Mouse (Mus musculus) ES-E14 (cell line): ENCODE measurements around the gene Lcn2. TPM values are rescaled to one million over a fixed set of nuclear protein-coding genes. Genes with fewer than 3 reads are reported as not detected.

Experiments used
- DNase-seq: peaks from one replicate; pipeline ENCODE4 v3.0.0-alpha.2; 2013; ENCODE audit warnings: low read depth, low spot score
- H3K27ac ChIP-seq: 2 replicates; pipeline ENCODE4 v1.5.1; 2012; ENCODE audit warnings: low read depth, mild to moderate bottlenecking, low read length, moderate library complexity, mixed read lengths; ENCODE audit not compliant: poor library complexity, insufficient read depth, severe bottlenecking
- H3K36me3 ChIP-seq: 2 replicates; pipeline ENCODE4 v1.6.1; 2012; ENCODE audit warnings: mild to moderate bottlenecking, low read length, moderate library complexity, mixed read lengths; ENCODE audit not compliant: control insufficient read depth, poor library complexity, insufficient read depth, severe bottlenecking
- H3K4me1 ChIP-seq, 2 experiments: fragments of 150-350 bp in 1 of 2; sonication (generic) in 1 of 2; 2 replicates each; pipeline ENCODE4 v1.6.1; 2012; ENCODE audit warnings: low read length in 2 of 2, mild to moderate bottlenecking in 1 of 2, mixed read lengths in 1 of 2; ENCODE audit not compliant: control insufficient read depth in 2 of 2, insufficient read depth in 2 of 2, poor library complexity in 1 of 2
- H3K4me3 ChIP-seq, 2 experiments: fragments of 150-350 bp in 1 of 2; sonication (generic) in 1 of 2; 2 replicates each; pipeline ENCODE4 v1.5.1; 2012; ENCODE audit warnings: low read length in 2 of 2, low read depth in 1 of 2, mild to moderate bottlenecking in 1 of 2, mixed read lengths in 1 of 2; ENCODE audit not compliant: insufficient read depth in 1 of 2, poor library complexity in 1 of 2, severe bottlenecking in 1 of 2
- H3K9ac ChIP-seq: 2 replicates; pipeline ENCODE4 v1.6.1; 2012; ENCODE audit warnings: low read depth, mild to moderate bottlenecking, low read length, mixed read lengths; ENCODE audit not compliant: poor library complexity, insufficient read depth, severe bottlenecking
- H3K9me3 ChIP-seq: fragments of 150-350 bp; sonication (generic); 2 replicates; pipeline ENCODE4 v1.6.1; 2012; ENCODE audit warnings: low read depth, mild to moderate bottlenecking, low read length; ENCODE audit not compliant: control insufficient read depth, insufficient read depth
- CHD2 ChIP-seq: IDR thresholded peaks from 2 replicates; pipeline ENCODE4 v1.6.1; 2014; ENCODE audit warnings: mild to moderate bottlenecking, low read depth, low read length, inconsistent platforms
- HCFC1 ChIP-seq: IDR thresholded peaks from 2 replicates; pipeline ENCODE4 v1.6.1; 2012; ENCODE audit warnings: low read length, inconsistent platforms, borderline replicate concordance; ENCODE audit not compliant: insufficient read depth
- MAFK ChIP-seq: IDR thresholded peaks from 2 replicates; pipeline ENCODE4 v1.6.1; 2014; ENCODE audit warnings: mild to moderate bottlenecking, low read depth, low read length, inconsistent platforms; ENCODE audit not compliant: insufficient read depth
- ZC3H11A ChIP-seq: IDR thresholded peaks from 2 replicates; pipeline ENCODE4 v1.6.1; 2012; ENCODE audit warnings: low read depth, mild to moderate bottlenecking, inconsistent platforms, low read length, borderline replicate concordance
- ZNF384 ChIP-seq: IDR thresholded peaks from 2 replicates; pipeline ENCODE4 v1.6.1; 2012; ENCODE audit warnings: low read depth, low read length, inconsistent platforms
- in situ Hi-C, 2 experiments: fragments of 600-800 bp; cut with MboI; formaldehyde crosslinking; loops; one replicate each; pipeline ENCODE4 v1.15.1; 2025; ENCODE audit warnings: low sequenced_read_pairs in 2 of 2, inconsistent platforms in 1 of 2; ENCODE audit not compliant: unreplicated experiment in 2 of 2
- total RNA-seq: library from RNA; depleted of rRNA; stranded (reverse); fragments of 300-350 nt; gene quantifications from 2 replicates; pipeline ENCODE4 v1.2.3, GENCODE M21; 2012

Lcn2 gene
- total RNA-seq, 1 experiment: not detected

DNA sequence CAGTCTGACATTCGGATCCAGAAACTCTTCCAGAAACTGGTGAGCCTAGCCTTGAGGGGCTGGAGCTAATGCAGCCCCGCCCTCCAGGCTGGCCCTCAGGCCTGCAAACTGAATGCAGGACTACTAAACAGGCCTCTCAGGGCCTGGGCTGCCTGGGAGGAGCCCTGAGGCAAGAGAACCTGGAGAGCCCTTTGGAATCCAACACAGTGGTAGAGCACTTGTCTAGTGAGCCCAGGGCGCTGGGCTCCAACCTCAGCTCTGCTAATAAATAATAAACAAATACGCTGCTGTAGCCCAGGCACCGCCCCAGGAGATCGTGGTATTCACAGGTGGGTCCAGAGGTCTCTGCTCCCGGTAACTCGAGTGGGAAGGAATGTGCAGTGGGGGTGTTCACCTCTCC lies 2.8 kb upstream of the Lcn2 start:
- in situ Hi-C loops: no loop called here
- Histone ChIP-seq H3K9ac (peak overlapping the region; percentile 16; the same call in 1 of the 2 replicates), H3K9me3 (no peaks in the 10 kb centered on the region), H3K4me1 (peaks cover 0 to 6% of the 10 kb centered on the region in 2 experiments; a peak in 2 of 4 replicates), H3K4me3 (peak overlapping the region in 1 of 2 experiments; percentile 11; a peak in 2 of 4 replicates), H3K27ac (no peak overlapping the region), H3K36me3 (no peaks in the 10 kb centered on the region)
- no peak for TF ChIP-seq MAFK
- TF ChIP-seq ZC3H11A: no peak
- no peak for TF ChIP-seq ZNF384
- no peak for TF ChIP-seq HCFC1
- TF ChIP-seq CHD2: no peak
- DNase-seq: peak; percentile 30

DNA sequence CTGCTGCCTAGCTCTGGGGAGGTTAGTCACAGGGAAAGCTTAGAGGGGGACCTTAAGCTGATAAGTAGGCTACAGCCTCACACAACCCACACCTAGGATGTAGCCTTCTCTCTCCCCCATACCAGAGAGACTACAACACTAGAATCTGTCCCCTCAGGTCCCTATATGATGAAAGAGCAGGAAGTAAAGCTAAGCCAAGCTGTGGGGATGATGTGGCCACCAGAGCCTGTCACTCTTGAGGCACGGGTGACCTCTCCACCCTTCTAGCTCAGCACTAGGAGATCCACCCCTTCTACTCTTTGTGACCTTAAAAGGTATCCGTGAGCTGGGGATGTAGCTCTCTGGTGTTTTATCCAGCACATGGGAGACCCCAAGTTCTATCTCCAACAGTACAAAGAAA lies 1.1 kb upstream of the Lcn2 start:
- H3K9me3 ChIP-seq: no peaks in the 10 kb centered on the region
- TF ChIP-seq ZNF384 (no peak), CHD2 (no peak), ZC3H11A (no peak), HCFC1 (no peak), MAFK (no peak)
- in situ Hi-C loops: no loop called here
- no peak overlapping the region for H3K27ac ChIP-seq
- DNase-seq: no peak
- no peaks in the 10 kb centered on the region for H3K36me3 ChIP-seq
- no peak overlapping the region for H3K9ac ChIP-seq
- no peak overlapping the region for H3K4me3 ChIP-seq
- peaks cover 0 to 6% of the 10 kb centered on the region in 2 experiments; a peak in 2 of 4 replicates for H3K4me1 ChIP-seq

DNA sequence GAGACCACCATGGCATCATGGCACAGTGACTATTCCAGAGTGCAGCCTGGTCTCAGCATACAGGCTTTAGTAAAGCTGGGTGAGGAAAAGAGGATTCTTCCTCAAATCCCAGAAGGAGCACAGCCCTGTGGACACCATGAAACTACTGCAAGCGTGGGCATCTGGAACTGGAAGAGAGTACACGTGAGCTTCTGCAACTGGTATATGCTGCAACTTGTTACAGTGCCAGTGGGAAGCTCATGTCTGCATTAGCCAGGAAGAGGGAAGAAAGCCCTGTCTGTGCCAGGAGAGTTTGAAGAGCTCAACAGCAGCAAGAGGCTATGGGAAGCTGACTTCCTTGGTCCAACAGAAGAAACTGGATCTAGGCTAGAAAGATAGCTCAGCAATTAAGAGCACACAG lies 5.4 kb downstream of the Lcn2 start:
- Histone ChIP-seq H3K9ac (no peak overlapping the region), H3K27ac (no peak overlapping the region), H3K4me3 (no peak overlapping the region), H3K9me3 (no peaks in the 10 kb centered on the region), H3K4me1 (no peaks in the 10 kb centered on the region), H3K36me3 (peaks cover 12% of the 10 kb centered on the region)
- TF ChIP-seq ZC3H11A (no peak), HCFC1 (no peak), MAFK (no peak), ZNF384 (no peak), CHD2 (no peak)
- in situ Hi-C loops: no loop called here
- DNase-seq: no peak

DNA sequence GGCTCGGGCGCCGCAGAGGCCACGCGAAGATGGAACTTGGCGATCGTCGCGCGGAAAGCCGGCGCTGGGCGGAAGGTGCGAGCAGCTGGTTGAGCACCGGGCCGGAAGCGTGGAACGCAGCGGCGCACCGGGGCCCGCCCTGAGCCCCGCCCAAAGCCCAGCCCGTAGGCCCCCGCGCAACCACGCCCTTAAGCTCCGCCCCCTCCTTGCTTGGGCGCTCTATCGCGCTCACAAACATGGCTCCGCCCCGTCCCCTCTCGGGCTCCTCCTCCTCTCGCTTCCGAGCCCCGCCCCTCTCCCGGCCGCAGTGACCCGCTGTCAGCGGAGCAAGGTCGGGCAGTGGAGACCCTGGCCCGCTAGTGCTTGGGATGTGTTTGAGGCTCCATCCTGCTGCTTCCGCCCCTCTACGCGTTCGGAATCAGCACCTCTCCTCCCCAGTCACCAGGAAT lies 6.3 kb downstream of the Lcn2 start, which contains the start of gene 1110008P14Rik:
Gene 1110008P14Rik, minus strand, starts transcription at position 164 of the 449 bp plus-strand sequence.
- Histone ChIP-seq H3K9ac (peak within 1 kb of the TSS; percentile 69), H3K4me1 (no peaks in the 10 kb centered on the region), H3K9me3 (no peaks in the 10 kb centered on the region), H3K27ac (no peak within 1 kb of the TSS), H3K36me3 (peaks cover 12% of the 10 kb centered on the region), H3K4me3 (peak within 1 kb of the TSS; percentile 84 to 85)
- TF ChIP-seq ZNF384 (no peak), HCFC1 (peak; percentile 26; the same call in 1 of the 2 replicates), MAFK (no peak), ZC3H11A (no peak)
- in situ Hi-C loops: no loop called here
- DNase-seq: peak; percentile 97
